Mouse (Mus musculus): ENCODE results near the gene Rad18. TPM values are rescaled to one million over a fixed set of nuclear protein-coding genes. Genes with fewer than 3 reads are reported as not detected.

Rad18 gene
- total RNA-seq, 1 experiment from 2014 or later = 39.6 TPM

GRCm38 (mm10) chr6:112699115-112699514 is 2.6 kb upstream of the Rad18 start:
- ATAC-seq (replicated peaks in 1 of 2; ENCODE audit: insufficient read depth in 1 of 2, low FRiP score in 2 of 2, low TSS enrichment in 1 of 2, low read depth in 1 of 2, poor library complexity in 2 of 2, severe bottlenecking in 2 of 2) = no peak

DNA sequence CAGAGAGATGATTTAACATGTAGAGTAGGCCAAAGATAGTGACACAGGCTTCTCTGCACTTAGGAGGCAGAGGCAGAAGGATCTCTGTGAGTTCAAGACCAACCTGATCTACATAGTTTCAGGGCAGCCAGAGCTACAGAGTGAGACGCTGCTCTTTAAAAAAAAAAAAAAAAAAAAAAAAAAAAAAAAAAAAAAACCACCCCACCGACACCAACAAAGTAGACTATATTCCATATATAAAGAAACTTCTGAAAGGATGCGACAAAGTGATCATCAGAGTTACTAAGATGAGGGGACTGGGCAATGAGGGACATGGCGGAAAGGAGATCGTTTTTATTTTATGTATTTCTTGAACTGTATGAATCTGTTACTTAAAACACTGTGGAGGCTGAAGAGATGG is 2.0 kb downstream of the Rad18 start:
- ATAC-seq (replicated peaks in 1 of 2; ENCODE audit: insufficient read depth in 1 of 2, low FRiP score in 2 of 2, low TSS enrichment in 1 of 2, low read depth in 1 of 2, poor library complexity in 2 of 2, severe bottlenecking in 2 of 2) = no peak

GRCm38 (mm10) chr6:112691523-112691922 is 5.0 kb downstream of the Rad18 start:
- ATAC-seq (replicated peaks in 1 of 2; ENCODE audit: insufficient read depth in 1 of 2, low FRiP score in 2 of 2, low TSS enrichment in 1 of 2, low read depth in 1 of 2, poor library complexity in 2 of 2, severe bottlenecking in 2 of 2) = no peak

- no peak for ATAC-seq (replicated peaks in 1 of 2; ENCODE audit: insufficient read depth in 1 of 2, low FRiP score in 2 of 2, low TSS enrichment in 1 of 2, low read depth in 1 of 2, poor library complexity in 2 of 2, severe bottlenecking in 2 of 2)
These were observed 8.5 kb downstream of the Rad18 start for GRCm38 (mm10) chr6:112688033-112688432.

GRCm38 (mm10) chr6:112686485-112686884 is 10.0 kb downstream of the Rad18 start:
- ATAC-seq (replicated peaks in 1 of 2; ENCODE audit: insufficient read depth in 1 of 2, low FRiP score in 2 of 2, low TSS enrichment in 1 of 2, low read depth in 1 of 2, poor library complexity in 2 of 2, severe bottlenecking in 2 of 2) = peak; percentile 59 to 83

DNA sequence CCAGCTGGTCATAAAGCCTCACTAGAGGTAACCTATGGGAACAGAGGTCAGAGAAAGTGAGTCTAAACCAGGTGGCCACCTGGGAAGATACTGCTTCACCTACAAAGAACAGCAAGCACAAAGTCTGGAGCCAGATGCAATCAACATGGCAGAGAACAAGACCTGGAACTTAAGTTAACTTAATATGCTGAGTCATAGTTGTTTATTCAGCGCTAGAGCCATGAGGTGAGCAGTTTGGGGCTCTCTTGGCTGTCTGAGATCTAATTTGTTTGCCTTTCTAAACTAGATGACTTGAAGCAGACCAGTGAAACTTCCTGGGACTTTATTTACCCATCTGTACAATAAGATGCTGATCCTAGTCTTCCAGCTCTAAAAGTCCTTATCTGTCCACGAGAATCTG is 12.4 kb downstream of the Rad18 start:
- no peak for ATAC-seq (replicated peaks in 1 of 2; ENCODE audit: insufficient read depth in 1 of 2, low FRiP score in 2 of 2, low TSS enrichment in 1 of 2, low read depth in 1 of 2, poor library complexity in 2 of 2, severe bottlenecking in 2 of 2)

DNA sequence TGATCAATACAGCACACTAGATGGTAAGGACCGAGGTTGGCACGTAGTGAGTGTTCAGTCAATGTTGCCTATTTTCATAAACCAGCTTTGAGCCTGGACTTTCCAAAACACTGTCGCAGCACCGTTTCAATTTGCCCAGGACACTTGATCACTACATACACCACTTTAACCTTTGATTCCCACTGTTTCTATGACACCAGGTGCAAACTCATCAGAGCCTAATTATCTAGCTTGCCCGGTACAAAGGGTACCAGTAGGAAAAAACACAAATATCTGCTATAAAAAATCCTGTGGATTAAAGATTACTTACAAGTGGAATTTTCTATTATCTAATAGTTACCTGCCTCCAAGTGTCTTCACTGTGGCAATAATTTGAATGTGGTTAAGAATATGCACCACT is 64.4 kb downstream of the Rad18 start:
- no peak for ATAC-seq (replicated peaks in 1 of 2; ENCODE audit: insufficient read depth in 1 of 2, low FRiP score in 2 of 2, low TSS enrichment in 1 of 2, low read depth in 1 of 2, poor library complexity in 2 of 2, severe bottlenecking in 2 of 2)

- ATAC-seq (replicated peaks in 1 of 2; ENCODE audit: insufficient read depth in 1 of 2, low FRiP score in 2 of 2, low TSS enrichment in 1 of 2, low read depth in 1 of 2, poor library complexity in 2 of 2, severe bottlenecking in 2 of 2) = no peak
These were observed 66.2 kb downstream of the Rad18 start for GRCm38 (mm10) chr6:112630291-112630690.

DNA sequence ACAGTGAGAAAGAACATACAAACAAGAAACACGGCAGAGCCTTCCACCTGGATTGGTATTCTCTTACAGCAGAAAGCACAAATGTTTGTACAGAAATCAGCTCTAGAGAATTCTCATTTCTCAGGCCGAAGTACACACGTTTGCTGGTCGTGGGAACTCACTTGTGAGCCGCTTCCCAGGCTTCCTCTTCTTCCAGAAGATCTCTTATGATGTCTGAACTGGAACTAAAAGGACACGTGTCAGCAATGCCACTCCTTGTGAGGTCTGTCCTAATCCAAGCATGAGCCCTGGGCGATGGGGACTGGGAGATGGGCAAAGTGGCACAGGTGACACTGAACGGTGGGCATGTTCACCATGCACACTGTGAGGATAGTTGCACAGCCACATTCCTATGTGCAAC is 68.2 kb downstream of the Rad18 start:
- no peak for ATAC-seq (replicated peaks in 1 of 2; ENCODE audit: insufficient read depth in 1 of 2, low FRiP score in 2 of 2, low TSS enrichment in 1 of 2, low read depth in 1 of 2, poor library complexity in 2 of 2, severe bottlenecking in 2 of 2)

DNA sequence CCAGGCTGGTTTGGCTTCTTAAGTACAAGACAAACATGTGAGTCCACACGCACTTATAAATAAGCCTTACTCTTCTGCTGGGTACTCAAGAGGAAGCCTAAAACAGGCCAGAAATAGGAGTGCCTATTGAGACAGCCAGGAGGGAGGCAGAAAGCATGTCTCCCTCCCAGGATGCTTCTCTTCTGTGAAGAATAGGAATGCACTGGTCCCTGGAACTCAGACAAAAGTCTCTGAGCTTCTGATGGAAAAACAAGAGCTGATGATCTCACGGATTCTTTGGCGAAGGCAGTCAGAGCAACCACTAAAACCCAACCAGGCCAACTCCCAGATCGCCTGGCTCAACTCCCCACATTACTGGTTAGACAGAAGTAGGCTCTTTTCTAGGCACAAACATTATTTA is 74.2 kb downstream of the Rad18 start:
- no peak for ATAC-seq (replicated peaks in 1 of 2; ENCODE audit: insufficient read depth in 1 of 2, low FRiP score in 2 of 2, low TSS enrichment in 1 of 2, low read depth in 1 of 2, poor library complexity in 2 of 2, severe bottlenecking in 2 of 2)

- no peak for ATAC-seq (replicated peaks in 1 of 2; ENCODE audit: insufficient read depth in 1 of 2, low FRiP score in 2 of 2, low TSS enrichment in 1 of 2, low read depth in 1 of 2, poor library complexity in 2 of 2, severe bottlenecking in 2 of 2)
These were observed 76.5 kb downstream of the Rad18 start for GRCm38 (mm10) chr6:112620027-112620426.

DNA sequence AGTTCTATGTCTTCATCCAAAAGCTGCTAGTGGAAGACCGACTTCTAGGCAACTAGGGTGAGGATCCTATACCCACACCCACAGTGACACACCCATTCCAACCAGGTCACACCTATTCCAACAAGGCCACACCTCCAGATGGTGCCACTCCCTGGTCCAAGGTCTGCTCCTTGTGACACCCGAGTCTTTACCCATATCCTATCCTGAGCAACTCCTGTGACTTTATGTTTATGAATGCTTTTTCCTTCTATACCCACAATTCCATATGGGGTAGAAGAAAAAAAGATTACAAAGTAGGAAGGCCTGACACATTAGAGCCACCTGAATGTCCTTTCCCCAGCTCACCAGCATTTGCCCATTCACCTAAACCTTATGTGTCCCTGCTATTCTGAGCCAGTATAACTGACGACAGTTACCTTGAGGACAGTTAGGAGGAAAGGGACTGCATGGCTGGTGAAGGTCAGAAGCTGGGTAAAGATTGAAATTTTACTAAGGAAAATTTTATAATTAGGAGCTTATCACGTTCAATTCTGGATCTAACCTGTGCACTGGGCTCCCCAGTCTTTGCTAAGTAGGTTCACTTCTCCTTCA is 78.7 kb downstream of the Rad18 start:
- ATAC-seq (replicated peaks in 1 of 2; ENCODE audit: insufficient read depth in 1 of 2, low FRiP score in 2 of 2, low TSS enrichment in 1 of 2, low read depth in 1 of 2, poor library complexity in 2 of 2, severe bottlenecking in 2 of 2) = no peak

- no peak for ATAC-seq (replicated peaks in 1 of 2; ENCODE audit: insufficient read depth in 1 of 2, low FRiP score in 2 of 2, low TSS enrichment in 1 of 2, low read depth in 1 of 2, poor library complexity in 2 of 2, severe bottlenecking in 2 of 2)
These were observed 87.5 kb downstream of the Rad18 start for GRCm38 (mm10) chr6:112609027-112609426.

- no peak for ATAC-seq (replicated peaks in 1 of 2; ENCODE audit: insufficient read depth in 1 of 2, low FRiP score in 2 of 2, low TSS enrichment in 1 of 2, low read depth in 1 of 2, poor library complexity in 2 of 2, severe bottlenecking in 2 of 2)
These were observed 92.6 kb downstream of the Rad18 start for GRCm38 (mm10) chr6:112603866-112604265.

DNA sequence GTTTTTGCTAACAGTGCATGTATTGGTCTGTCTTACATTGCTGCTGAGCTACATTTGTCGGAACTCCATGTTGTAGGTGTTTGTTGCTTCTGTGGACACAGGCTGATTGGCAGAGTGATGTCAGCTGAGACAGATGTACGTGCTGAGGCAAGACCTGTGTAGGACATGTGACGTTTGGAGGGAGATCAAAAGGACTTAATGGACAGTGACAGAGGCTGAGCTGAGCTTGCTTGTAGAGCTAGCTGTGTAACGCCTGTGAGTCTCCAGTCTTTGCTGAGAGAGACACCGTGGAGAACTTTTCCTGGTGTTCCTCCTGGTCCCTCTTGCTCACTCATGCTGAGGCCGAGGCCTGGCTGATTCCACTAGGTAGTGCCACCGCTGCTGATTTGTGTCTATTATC is 101.5 kb downstream of the Rad18 start:
- ATAC-seq (replicated peaks in 1 of 2; ENCODE audit: insufficient read depth in 1 of 2, low FRiP score in 2 of 2, low TSS enrichment in 1 of 2, low read depth in 1 of 2, poor library complexity in 2 of 2, severe bottlenecking in 2 of 2) = no peak

GRCm38 (mm10) chr6:112587912-112588311 is 108.6 kb downstream of the Rad18 start:
- ATAC-seq (replicated peaks in 1 of 2; ENCODE audit: insufficient read depth in 1 of 2, low FRiP score in 2 of 2, low TSS enrichment in 1 of 2, low read depth in 1 of 2, poor library complexity in 2 of 2, severe bottlenecking in 2 of 2) = peak in 1 of 2 experiments; percentile 17; a peak in 1 of 4 replicates

- peak in 1 of 2 experiments; percentile 10; a peak in 1 of 4 replicates for ATAC-seq (replicated peaks in 1 of 2; ENCODE audit: insufficient read depth in 1 of 2, low FRiP score in 2 of 2, low TSS enrichment in 1 of 2, low read depth in 1 of 2, poor library complexity in 2 of 2, severe bottlenecking in 2 of 2)
These were observed 109.5 kb downstream of the Rad18 start for GRCm38 (mm10) chr6:112586999-112587398.

DNA sequence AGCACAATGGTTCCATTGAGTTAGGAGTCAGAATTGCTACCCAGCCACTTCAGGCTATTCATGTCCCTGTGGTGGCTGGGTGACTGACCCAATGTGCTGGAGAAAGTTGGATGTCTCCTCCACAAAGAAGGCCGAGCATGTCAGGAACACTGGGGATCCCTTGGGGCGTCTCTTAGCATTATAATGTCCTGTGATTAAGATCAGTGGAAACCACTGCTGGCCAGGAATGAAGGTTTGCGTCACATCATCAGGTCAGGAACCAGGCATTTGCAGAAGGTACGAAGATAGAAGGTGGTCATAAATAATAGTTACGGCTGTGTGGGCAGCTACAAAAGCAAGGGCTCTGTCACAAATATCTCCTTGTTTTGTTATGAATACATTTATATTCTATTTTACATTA is 111.5 kb downstream of the Rad18 start:
- ATAC-seq (replicated peaks in 1 of 2; ENCODE audit: insufficient read depth in 1 of 2, low FRiP score in 2 of 2, low TSS enrichment in 1 of 2, low read depth in 1 of 2, poor library complexity in 2 of 2, severe bottlenecking in 2 of 2) = no peak

DNA sequence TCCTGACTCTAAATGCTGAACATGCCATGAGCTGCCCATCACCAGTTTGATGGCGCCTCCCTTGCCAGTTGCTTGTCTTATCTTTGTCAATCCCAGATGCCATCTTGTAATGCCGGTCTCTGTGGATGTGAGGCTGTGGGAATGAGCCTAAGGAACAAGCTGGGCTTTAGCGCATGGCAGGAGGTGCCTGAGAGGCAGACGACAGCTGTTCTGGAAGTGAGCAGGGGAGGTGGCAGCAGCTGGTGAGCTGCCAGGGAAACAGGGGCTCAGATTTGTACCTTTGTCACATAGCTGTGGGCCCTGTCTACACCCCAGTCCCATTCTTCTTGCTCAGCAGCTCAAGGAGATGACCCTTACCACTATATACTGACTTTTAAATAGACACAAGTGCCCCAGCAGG is 114.5 kb downstream of the Rad18 start:
- ATAC-seq (replicated peaks in 1 of 2; ENCODE audit: insufficient read depth in 1 of 2, low FRiP score in 2 of 2, low TSS enrichment in 1 of 2, low read depth in 1 of 2, poor library complexity in 2 of 2, severe bottlenecking in 2 of 2) = no peak
